Mouse (Mus musculus) forebrain, embryonic 16.5 days (tissue): ENCODE measurements around the gene Ung. TPM values are rescaled to one million over a fixed set of nuclear protein-coding genes. Genes with fewer than 3 reads are reported as not detected.

Experiments used
- ATAC-seq: fragments of 200-750 bp; cut with Nextera tagmentation; 2 replicates; pipeline ENCODE4 v1.8.0; 2017; ENCODE audit warnings: mild to moderate bottlenecking, moderate library complexity
- H3K27ac ChIP-seq: fragments of 300-500 bp; sonication (generic); 2 replicates; pipeline ENCODE4 v1.5.1; 2014; ENCODE audit warnings: low read length, control low read depth
- H3K27me3 ChIP-seq: fragments of 300-500 bp; sonication (generic); replicated peaks from 2 replicates; pipeline ENCODE4 v1.6.1; 2014; ENCODE audit warnings: low read length; ENCODE audit not compliant: control insufficient read depth, insufficient read depth
- H3K36me3 ChIP-seq: fragments of 300-500 bp; sonication (generic); 2 replicates; pipeline ENCODE4 v1.6.1; 2014; ENCODE audit not compliant: control insufficient read depth, insufficient read depth
- H3K4me1 ChIP-seq: fragments of 300-500 bp; sonication (generic); replicated peaks from 2 replicates; pipeline ENCODE4 v1.6.1; 2014; ENCODE audit warnings: low read length; ENCODE audit not compliant: control insufficient read depth, insufficient read depth
- H3K4me2 ChIP-seq: fragments of 300-500 bp; sonication (generic); 2 replicates; pipeline ENCODE4 v1.6.1; 2014; ENCODE audit warnings: mild to moderate bottlenecking, low read length, control low read depth
- H3K4me3 ChIP-seq: fragments of 300-500 bp; sonication (generic); replicated peaks from 2 replicates; pipeline ENCODE4 v1.5.1; 2014; ENCODE audit warnings: mild to moderate bottlenecking, low read length, control low read depth
- H3K9ac ChIP-seq: fragments of 300-500 bp; sonication (generic); replicated peaks from 2 replicates; pipeline ENCODE4 v1.6.1; 2014; ENCODE audit warnings: low read depth, low read length, control low read depth
- H3K9me3 ChIP-seq: fragments of 300-500 bp; sonication (generic); 2 replicates; pipeline ENCODE4 v1.6.1; 2016; ENCODE audit warnings: low read length; ENCODE audit not compliant: control insufficient read depth
- WGBS: fragments of 180-500 bp; shearing (Covaris S2); extraction: QIAGEN DNeasy Blood & Tissue Kit; methylation state at CpG from one replicate; pipeline ENCODE4 v1.1.7; 2014; 5-methylcytosine and 5-hydroxymethylcytosine counted together
- polyA plus RNA-seq: library from polyadenylated mRNA; unstranded; fragments of >200 nt; fragmentation: Nextera tagmentation; extraction: Ambion mirVana; gene quantifications from 2 replicates; pipeline ENCODE4 v1.2.1, GENCODE M21; 2015

Ung gene
- polyA plus RNA-seq, 1 experiment from 2014 or later = 19.1 TPM

DNA sequence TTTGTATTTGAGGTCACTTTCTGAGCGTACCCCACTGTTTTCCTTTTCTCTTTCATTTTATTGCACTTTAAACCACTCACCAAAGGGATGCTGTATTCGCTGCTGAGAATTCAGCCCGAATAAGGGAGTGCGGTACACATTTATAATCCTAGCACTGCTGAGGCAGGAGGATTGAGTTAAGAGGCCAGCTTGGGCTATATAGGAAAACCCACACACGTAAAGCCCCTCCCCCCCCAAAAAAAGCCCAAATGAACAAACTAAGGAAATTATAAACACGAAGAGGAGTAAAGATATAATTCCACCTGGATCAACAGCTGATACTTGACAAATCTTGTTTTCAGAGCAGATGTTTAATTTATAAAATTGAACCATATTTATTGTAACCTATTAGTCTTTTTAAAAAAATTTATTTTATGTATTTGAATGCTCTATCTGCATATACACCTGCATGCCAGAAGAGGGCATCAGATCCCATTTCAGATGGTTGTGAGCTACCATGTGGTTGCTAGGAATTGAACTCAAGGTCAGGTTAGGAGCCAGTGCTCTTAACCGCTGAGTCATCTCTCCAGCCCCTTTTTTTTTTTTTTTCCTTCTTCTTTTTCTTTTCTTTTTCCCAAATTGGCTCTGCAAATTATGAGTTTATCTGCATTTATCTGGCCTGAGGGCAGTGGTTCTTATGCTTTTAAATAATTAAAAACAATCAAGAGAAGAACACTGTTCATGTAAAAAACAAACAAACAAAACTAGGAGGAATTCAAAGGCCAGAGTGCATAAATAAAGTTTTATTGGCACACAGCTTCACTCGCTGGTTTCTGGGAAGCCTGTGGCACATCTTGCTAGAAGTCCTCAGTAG, 46.6 kb downstream of the Ung start:
- no peak overlapping the region for H3K4me3 ChIP-seq
- H3K27me3 ChIP-seq = no peaks in the 10 kb centered on the region; the same call in 1 of the 2 replicates
- H3K36me3 ChIP-seq = no peaks in the 10 kb centered on the region
- no peak overlapping the region for H3K4me2 ChIP-seq
- H3K4me1 ChIP-seq = peaks cover 4% of the 10 kb centered on the region; the same call in 1 of the 2 replicates
- no peak for ATAC-seq
- no peaks in the 10 kb centered on the region for H3K9me3 ChIP-seq
- H3K9ac ChIP-seq = no peak overlapping the region
- WGBS = 61% methylated on average over 8 of the region's 8 CpGs
- H3K27ac ChIP-seq = no peak overlapping the region

DNA sequence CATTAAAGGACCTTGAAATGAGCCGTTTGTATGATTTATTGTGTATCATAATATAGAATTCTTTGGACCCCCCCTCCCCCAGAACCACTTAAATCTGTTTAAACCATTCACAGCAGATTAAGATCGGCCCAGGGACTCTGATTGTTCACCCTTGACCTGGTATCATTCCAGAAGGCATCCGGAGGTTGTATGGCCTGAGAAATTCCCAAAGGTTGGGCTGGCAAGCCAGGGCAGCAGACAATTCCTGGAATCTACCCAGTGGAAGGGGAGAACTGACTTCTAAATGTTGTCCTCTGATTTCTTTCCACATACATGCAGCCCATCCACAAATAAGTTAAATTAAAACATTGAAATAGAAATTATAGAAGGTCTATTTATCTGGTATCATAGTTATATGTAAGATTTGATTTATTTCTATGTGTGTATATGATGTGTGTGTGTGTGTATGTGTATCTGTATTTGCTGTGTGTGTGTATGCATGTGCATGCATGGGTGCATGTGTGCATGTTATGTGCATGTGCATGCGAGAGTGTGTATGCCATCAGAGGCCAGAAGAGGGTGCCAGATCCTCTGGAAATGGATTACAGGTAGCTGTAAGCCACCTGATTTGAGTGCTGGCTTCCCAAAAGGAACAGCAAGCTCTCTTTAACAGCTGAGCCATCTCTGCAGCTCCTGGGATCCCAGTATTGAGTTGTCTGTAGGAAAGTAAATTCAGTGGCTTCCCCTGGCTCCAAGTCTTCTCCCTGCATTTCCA, 48.0 kb downstream of the Ung start:
- Histone ChIP-seq H3K36me3 (no peaks in the 10 kb centered on the region), H3K4me3 (no peak overlapping the region), H3K9ac (no peak overlapping the region), H3K27ac (no peak overlapping the region), H3K4me1 (peaks cover 4% of the 10 kb centered on the region; the same call in 1 of the 2 replicates), H3K27me3 (no peaks in the 10 kb centered on the region; the same call in 1 of the 2 replicates), H3K4me2 (no peak overlapping the region), H3K9me3 (no peaks in the 10 kb centered on the region)
- WGBS = 88% methylated on average over 4 of the region's 4 CpGs
- ATAC-seq = no peak

DNA sequence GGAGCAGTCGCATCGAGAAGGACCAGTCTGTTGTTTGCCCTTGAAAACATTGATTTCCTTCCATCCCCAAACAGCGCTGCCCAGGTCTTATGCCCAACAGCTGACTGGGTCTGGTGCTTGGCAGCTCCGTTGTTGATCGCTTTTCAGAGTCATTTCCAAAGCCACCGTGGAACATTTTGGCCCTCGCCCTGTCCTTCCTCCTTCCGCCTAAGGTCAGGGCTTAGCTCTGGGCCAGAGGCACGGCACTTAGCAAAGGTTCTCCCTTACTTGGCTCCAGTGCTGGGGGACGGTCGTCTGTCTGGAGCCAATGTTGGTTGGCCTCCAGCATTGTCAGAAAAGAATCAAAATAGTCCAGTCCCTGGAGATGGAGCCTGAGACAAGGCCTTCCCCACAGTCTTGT, 49.4 kb downstream of the Ung start:
- Histone ChIP-seq H3K27ac (no peak overlapping the region), H3K4me3 (no peak overlapping the region), H3K9ac (no peak overlapping the region), H3K36me3 (no peaks in the 10 kb centered on the region), H3K4me1 (peaks cover 4% of the 10 kb centered on the region; the same call in 1 of the 2 replicates), H3K4me2 (no peak overlapping the region), H3K27me3 (no peaks in the 10 kb centered on the region; the same call in 1 of the 2 replicates), H3K9me3 (no peaks in the 10 kb centered on the region)
- WGBS = 89% methylated on average over 11 of the region's 11 CpGs
- no peak for ATAC-seq

DNA sequence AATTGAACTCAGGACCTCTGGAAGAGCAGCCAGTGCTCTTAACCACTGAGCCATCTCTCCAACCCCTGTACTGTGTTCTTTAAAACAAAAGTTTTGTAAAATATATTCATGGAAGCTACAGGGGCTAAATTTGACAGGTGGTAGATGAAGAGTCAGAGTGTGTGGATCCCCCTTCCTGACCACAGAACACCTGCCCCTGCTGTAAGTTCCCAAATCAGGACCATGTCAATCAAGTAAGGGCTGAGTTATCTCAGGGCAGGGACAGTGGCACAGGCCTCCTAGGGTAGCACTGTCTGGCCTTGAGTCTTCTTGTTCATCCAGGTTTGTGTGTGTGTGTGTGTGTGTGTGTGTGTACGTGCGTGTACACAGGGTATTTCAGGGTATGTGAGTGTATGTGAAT, 53.3 kb downstream of the Ung start:
- ATAC-seq = no peak
- 97% methylated on average over 2 of the region's 2 CpGs for WGBS
- Histone ChIP-seq H3K4me1 (no peaks in the 10 kb centered on the region), H3K9me3 (no peaks in the 10 kb centered on the region), H3K27ac (no peak overlapping the region), H3K4me3 (no peak overlapping the region), H3K27me3 (no peaks in the 10 kb centered on the region), H3K36me3 (no peaks in the 10 kb centered on the region), H3K9ac (no peak overlapping the region), H3K4me2 (no peak overlapping the region)

DNA sequence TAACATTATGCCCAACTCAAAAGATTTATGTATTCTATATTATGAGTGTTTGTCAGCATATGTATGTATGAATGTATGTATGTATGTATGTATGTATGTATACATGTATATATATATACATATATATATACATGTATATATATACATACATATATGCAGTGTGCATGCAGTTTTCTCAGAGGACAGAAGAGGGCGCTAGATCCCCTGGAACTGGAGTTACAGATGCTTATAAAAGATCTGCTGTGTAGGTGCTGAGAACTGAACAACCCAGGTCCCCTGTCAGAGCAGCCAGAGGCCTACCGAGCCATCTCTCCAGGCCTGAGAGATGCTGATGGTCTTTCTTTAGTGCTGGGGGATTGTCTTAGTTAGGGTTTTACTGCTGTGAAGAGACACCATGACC, 56.9 kb downstream of the Ung start:
- no peak for ATAC-seq
- H3K27me3 ChIP-seq = no peaks in the 10 kb centered on the region
- no peaks in the 10 kb centered on the region for H3K4me1 ChIP-seq
- H3K4me3 ChIP-seq = no peak overlapping the region
- H3K36me3 ChIP-seq = no peaks in the 10 kb centered on the region
- no peak overlapping the region for H3K4me2 ChIP-seq
- H3K9me3 ChIP-seq = no peaks in the 10 kb centered on the region
- no peak overlapping the region for H3K9ac ChIP-seq
- WGBS = 68% methylated on average over 2 of the region's 2 CpGs
- H3K27ac ChIP-seq = no peak overlapping the region

Other genes starting within 250 kb of the Ung start
- 230 and 234 TPM in 2 replicates for gene Coro1c, start 221.6 kb upstream of the Ung start, polyA plus RNA-seq
- 11.2 and 12.4 TPM in 2 replicates for gene Ssh1, start 136.5 kb upstream of the Ung start, polyA plus RNA-seq
- gene Dao, start 126.7 kb upstream of the Ung start, polyA plus RNA-seq = not detected in 2 replicates
- 17.9 and 20.6 TPM in 2 replicates for gene Usp30, start 64.9 kb upstream of the Ung start, polyA plus RNA-seq
- gene Svop, start 38.8 kb upstream of the Ung start, polyA plus RNA-seq = 84.6 and 102 TPM in 2 replicates
- 5.3 and 6.4 TPM in 2 replicates for gene Alkbh2, start 2.2 kb upstream of the Ung start, polyA plus RNA-seq
- gene Acacb, start 16.1 kb downstream of the Ung start, polyA plus RNA-seq = 1.2 and 2.9 TPM in 2 replicates
- gene Foxn4, start 143.4 kb downstream of the Ung start, polyA plus RNA-seq = 0.24 and 0.68 TPM in 2 replicates
- gene Myo1h, start 158.8 kb downstream of the Ung start, polyA plus RNA-seq = 0.65 and 0.91 TPM in 2 replicates